Mouse (Mus musculus) spleen, adult 10 weeks (tissue): ENCODE results near the gene Chac1. TPM values are rescaled to one million over a fixed set of nuclear protein-coding genes. Genes with fewer than 3 reads are reported as not detected.

ENCODE experiments used
- polyA plus RNA-seq: library from polyadenylated mRNA; stranded (reverse); fragments of 350-450 nt; fragmentation: Illumina TruSeq; extraction: RNeasy Lipid Tissue Mini Kit (QIAGEN cat#74804); gene quantifications from one replicate; pipeline ENCODE4 v1.2.3, GENCODE M21; 2015; ENCODE audit warnings: low replicate concordance; ENCODE audit not compliant: insufficient read depth

Chac1 gene
- polyA plus RNA-seq: 0.33 TPM

GRCm38 (mm10) chr2:119350555-119351486 is at the start of gene Chac1:
Gene Chac1 (plus strand): TSS chr2:119351229.

GRCm38 (mm10) chr2:119325568-119326143 is 25.4 kb upstream of the Chac1 start, which contains the start of gene Dll4:
Gene Dll4 (plus strand): TSS chr2:119325784.

Other genes with a start within 250 kb of the Chac1 start
- 8.7 TPM for gene Rad51, start 238.4 kb upstream of the Chac1 start, polyA plus RNA-seq
- 24.8 TPM for gene Rmdn3, start 194.2 kb upstream of the Chac1 start, polyA plus RNA-seq
- not detected for gene Gchfr, start 183.5 kb upstream of the Chac1 start, polyA plus RNA-seq
- gene Gm14137, start 176.7 kb upstream of the Chac1 start, polyA plus RNA-seq: 0.29 TPM
- 31.7 TPM for gene Zfyve19, start 142.6 kb upstream of the Chac1 start, polyA plus RNA-seq
- gene Dnajc17, start 142.4 kb upstream of the Chac1 start, polyA plus RNA-seq: 14.3 TPM
- not detected for gene Ppp1r14d, start 121.3 kb upstream of the Chac1 start, polyA plus RNA-seq
- 7.3 TPM for gene Spint1, start 113.9 kb upstream of the Chac1 start, polyA plus RNA-seq
- not detected for gene Rhov, start 80.0 kb upstream of the Chac1 start, polyA plus RNA-seq
- 3.2 TPM for gene Vps18, start 62.5 kb upstream of the Chac1 start, polyA plus RNA-seq
- 2.2 TPM for gene Dll4, start 25.4 kb upstream of the Chac1 start, polyA plus RNA-seq
- gene Ino80, start 126.5 kb downstream of the Chac1 start, polyA plus RNA-seq: 29.0 TPM
- gene Exd1, start 196.4 kb downstream of the Chac1 start, polyA plus RNA-seq: 0.28 TPM
- gene Chp1, start 196.5 kb downstream of the Chac1 start, polyA plus RNA-seq: 115 TPM